Mouse (Mus musculus): ENCODE measurements around the gene Ednra. TPM values are rescaled to one million over a fixed set of nuclear protein-coding genes. Genes with fewer than 3 reads are reported as not detected.
A peak's percentile ranks its signal among the peaks of the same experiment; 100 is the strongest.

Gene Ednra
- polyA plus RNA-seq, 1 experiment from 2014 or later: 7.7 TPM

DNA sequence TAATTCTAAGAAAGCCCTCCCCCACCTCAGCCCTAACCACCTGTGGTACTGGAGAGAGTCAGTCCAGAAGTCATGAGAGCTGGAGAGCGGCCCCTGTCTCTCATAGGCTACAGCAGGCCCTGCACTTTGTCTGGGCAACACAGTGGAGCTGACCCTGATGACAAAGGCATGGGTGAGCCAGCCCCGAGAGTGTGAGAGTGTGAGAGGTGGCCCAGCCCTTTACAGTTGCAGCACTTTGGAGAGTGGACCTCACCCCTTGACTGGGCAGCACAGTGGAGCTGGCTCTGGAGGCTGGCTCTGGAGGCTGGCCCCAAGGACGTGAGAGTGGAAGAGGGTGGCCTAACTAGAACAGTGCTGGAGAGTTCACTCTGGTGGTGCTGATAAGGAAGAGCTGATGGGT, 20.2 kb upstream of the Ednra start:
- Histone ChIP-seq H3K4me3 (replicated peaks) (no peak overlapping the region), H3K9ac (replicated peaks) (no peak overlapping the region), H3K4me2 (no peak overlapping the region), H3K27me3 (replicated peaks) (no peaks in the 10 kb centered on the region), H3K27ac (replicated peaks) (no peak overlapping the region), H3K4me1 (no peaks in the 10 kb centered on the region), H3K9me3 (replicated peaks) (no peaks in the 10 kb centered on the region), H3K36me3 (no peaks in the 10 kb centered on the region)
- WGBS: 89% methylated on average over 3 of the region's 3 CpGs
- no peak for ATAC-seq (ENCODE audit: low FRiP score)

- Histone ChIP-seq H3K36me3 (no peaks in the 10 kb centered on the region), H3K27me3 (replicated peaks) (no peaks in the 10 kb centered on the region), H3K4me1 (no peaks in the 10 kb centered on the region), H3K27ac (replicated peaks) (no peak overlapping the region), H3K4me3 (replicated peaks) (no peak overlapping the region), H3K9me3 (replicated peaks) (no peaks in the 10 kb centered on the region), H3K9ac (replicated peaks) (no peak overlapping the region), H3K4me2 (no peak overlapping the region)
- no peak for ATAC-seq (ENCODE audit: low FRiP score)
- WGBS: 52% methylated on average over 3 of the region's 3 CpGs
Measured at GRCm38 (mm10) chr8:77742395-77742794, 18.1 kb upstream of the Ednra start.

- no peaks in the 10 kb centered on the region for H3K36me3 ChIP-seq
- 85% methylated on average over 6 of the region's 6 CpGs for WGBS
- H3K4me1 ChIP-seq: no peaks in the 10 kb centered on the region
- no peak overlapping the region for H3K4me3 ChIP-seq (replicated peaks)
- no peak for ATAC-seq (ENCODE audit: low FRiP score)
- no peaks in the 10 kb centered on the region for H3K27me3 ChIP-seq (replicated peaks)
- H3K9me3 ChIP-seq (replicated peaks): no peaks in the 10 kb centered on the region
- no peak overlapping the region for H3K4me2 ChIP-seq
- no peak overlapping the region for H3K27ac ChIP-seq (replicated peaks)
- H3K9ac ChIP-seq (replicated peaks): no peak overlapping the region
Measured at GRCm38 (mm10) chr8:77741050-77741777, 16.9 kb upstream of the Ednra start.

DNA sequence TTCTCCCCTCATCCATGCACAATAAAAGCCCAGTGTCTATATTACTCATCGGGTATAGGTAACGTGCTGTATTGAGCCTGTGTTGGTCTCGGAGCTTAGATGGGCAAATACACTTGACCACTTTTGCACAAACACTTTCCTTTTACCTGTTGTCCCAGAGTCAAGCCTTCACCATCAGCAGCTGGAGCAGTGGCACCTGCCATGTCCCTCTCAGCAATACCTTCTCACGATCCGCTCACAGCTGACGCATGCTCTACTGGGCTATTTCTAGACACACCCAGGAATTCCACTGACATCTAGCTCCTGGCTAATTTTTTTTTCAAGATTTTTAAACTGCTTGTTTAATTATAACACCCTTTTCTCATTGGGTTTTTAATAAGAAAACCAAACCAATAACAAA, 14.2 kb upstream of the Ednra start:
- no peak overlapping the region for H3K4me2 ChIP-seq
- H3K4me3 ChIP-seq (replicated peaks): no peak overlapping the region
- no peaks in the 10 kb centered on the region for H3K27me3 ChIP-seq (replicated peaks)
- no peaks in the 10 kb centered on the region for H3K36me3 ChIP-seq
- no peak overlapping the region for H3K27ac ChIP-seq (replicated peaks)
- H3K9me3 ChIP-seq (replicated peaks): no peaks in the 10 kb centered on the region
- 93% methylated on average over 6 of the region's 6 CpGs for WGBS
- no peak overlapping the region for H3K9ac ChIP-seq (replicated peaks)
- H3K4me1 ChIP-seq: no peaks in the 10 kb centered on the region
- no peak for ATAC-seq (ENCODE audit: low FRiP score)

DNA sequence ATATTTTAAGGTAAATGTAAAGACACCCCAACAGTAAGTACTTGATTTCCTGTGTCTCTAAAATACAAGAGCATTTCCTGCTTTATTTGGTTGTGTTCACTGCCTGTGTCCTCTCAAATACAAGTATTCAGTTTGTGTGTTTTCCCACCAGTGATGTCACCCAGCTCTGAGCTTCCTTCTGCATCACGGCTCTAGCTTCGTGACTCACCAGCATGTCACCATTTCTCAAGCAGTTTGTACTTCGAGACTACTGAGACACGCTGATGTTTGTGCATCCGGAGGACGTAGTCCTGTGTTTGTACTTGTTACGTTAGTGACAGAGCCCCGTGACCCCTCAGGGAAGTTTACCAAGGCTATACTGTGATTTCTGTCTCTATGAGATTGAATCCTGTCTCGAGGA, 13.1 kb upstream of the Ednra start:
- Histone ChIP-seq H3K36me3 (no peaks in the 10 kb centered on the region), H3K9me3 (replicated peaks) (0 out of 2 replicates have a peak, but pooled peaks cover 2% of the 10 kb centered on the region), H3K4me2 (no peak overlapping the region), H3K4me1 (no peaks in the 10 kb centered on the region), H3K27ac (replicated peaks) (no peak overlapping the region), H3K27me3 (replicated peaks) (no peaks in the 10 kb centered on the region), H3K4me3 (replicated peaks) (no peak overlapping the region), H3K9ac (replicated peaks) (no peak overlapping the region)
- 88% methylated on average over 9 of the region's 9 CpGs for WGBS
- no peak for ATAC-seq (ENCODE audit: low FRiP score)

DNA sequence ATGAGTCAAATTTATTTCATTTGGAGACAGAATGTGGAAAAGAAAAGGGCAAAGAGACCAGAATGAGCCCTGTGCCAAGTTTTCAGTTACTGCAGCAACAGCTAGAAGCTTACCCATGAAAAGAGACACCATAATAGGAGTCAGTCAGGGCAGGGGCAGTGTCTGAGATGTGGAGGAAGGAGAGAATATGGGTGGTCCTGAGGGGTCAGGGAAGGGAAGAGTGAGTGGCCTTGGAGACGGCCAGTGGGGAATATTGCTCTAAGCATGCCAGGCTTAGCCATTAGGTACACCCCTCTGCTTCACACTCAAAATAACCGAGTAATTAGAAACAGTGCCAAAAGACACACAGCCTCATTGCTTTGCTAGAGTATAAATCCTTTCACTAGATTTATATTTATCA, 9.5 kb upstream of the Ednra start:
- Histone ChIP-seq H3K4me1 (no peaks in the 10 kb centered on the region), H3K4me2 (no peak overlapping the region), H3K27ac (replicated peaks) (no peak overlapping the region), H3K9me3 (replicated peaks) (0 out of 2 replicates have a peak, but pooled peaks cover 2% of the 10 kb centered on the region), H3K9ac (replicated peaks) (no peak overlapping the region), H3K4me3 (replicated peaks) (no peak overlapping the region), H3K27me3 (replicated peaks) (no peaks in the 10 kb centered on the region), H3K36me3 (no peaks in the 10 kb centered on the region)
- ATAC-seq (ENCODE audit: low FRiP score): 0 out of 2 replicates have a peak, but pooled peaks have one; percentile 17
- WGBS: 65% methylated on average over 2 of the region's 2 CpGs

DNA sequence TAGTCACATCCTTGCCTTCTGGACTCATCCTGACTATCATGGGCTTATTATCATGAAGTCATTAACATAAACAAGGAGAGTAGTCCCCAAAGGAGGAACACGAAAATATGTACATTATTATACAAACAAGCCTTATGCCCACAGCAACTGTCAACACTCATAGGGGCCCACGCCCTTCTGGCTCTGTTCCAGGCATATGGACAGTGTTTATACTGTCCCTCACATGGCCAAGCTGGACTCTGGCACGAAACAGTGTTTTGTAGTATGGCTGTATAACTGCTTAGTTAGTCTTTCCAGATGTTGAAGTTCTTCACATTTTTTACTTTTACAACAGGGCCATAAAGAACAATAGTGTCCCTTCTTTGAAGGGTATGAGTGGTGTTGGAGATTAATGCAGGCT, 8.7 kb upstream of the Ednra start:
- WGBS: 81% methylated on average over 3 of the region's 3 CpGs
- no peak overlapping the region for H3K27ac ChIP-seq (replicated peaks)
- H3K27me3 ChIP-seq (replicated peaks): no peaks in the 10 kb centered on the region
- no peaks in the 10 kb centered on the region for H3K4me1 ChIP-seq
- no peak overlapping the region for H3K4me2 ChIP-seq
- H3K9ac ChIP-seq (replicated peaks): no peak overlapping the region
- no peak overlapping the region for H3K4me3 ChIP-seq (replicated peaks)
- no peaks in the 10 kb centered on the region for H3K36me3 ChIP-seq
- no peak for ATAC-seq (ENCODE audit: low FRiP score)
- H3K9me3 ChIP-seq (replicated peaks): 0 out of 2 replicates have a peak, but pooled peaks cover 2% of the 10 kb centered on the region

GRCm38 (mm10) chr8:77725406-77725805, 1.1 kb upstream of the Ednra start:
- no peak for ATAC-seq (ENCODE audit: low FRiP score)
- no peak overlapping the region for H3K27ac ChIP-seq (replicated peaks)
- 83% methylated on average over 5 of the region's 5 CpGs for WGBS

DNA sequence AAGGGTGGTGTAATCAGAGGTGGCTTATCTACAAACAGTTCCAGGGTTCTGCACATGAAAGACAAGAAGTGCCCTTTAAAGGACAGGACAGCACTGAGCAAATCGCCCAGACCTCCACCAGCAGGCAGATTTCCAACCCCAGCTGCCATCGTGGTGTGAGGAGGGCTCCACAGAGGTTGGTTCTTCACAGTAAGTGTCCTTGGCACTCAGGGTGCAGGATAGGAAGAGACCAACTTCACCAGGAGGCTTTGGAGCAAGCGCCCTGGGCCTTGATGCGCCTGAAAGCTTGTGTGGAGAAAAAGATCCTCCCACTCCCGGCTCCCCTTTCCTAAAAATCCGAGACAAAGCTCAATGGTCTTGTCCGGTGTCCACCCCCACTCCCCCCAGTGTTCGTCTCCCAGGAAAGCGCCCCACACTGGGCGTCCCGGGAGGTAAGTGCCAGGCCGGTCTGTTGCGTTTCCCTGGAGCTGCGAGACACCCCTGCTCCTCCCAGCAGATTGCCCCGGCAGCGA, 674 bp downstream of the Ednra start:
- no peaks in the 10 kb centered on the region; the same call in 1 of the 2 replicates for H3K27me3 ChIP-seq (replicated peaks)
- peak overlapping the region; percentile 44 for H3K9ac ChIP-seq (replicated peaks)
- H3K4me1 ChIP-seq: peaks cover 11% of the 10 kb centered on the region
- ATAC-seq (ENCODE audit: low FRiP score): peak; percentile 29
- WGBS: 3% methylated on average over 16 of the region's 16 CpGs
- peak overlapping the region; percentile 46 for H3K4me3 ChIP-seq (replicated peaks)
- H3K9me3 ChIP-seq (replicated peaks): no peaks in the 10 kb centered on the region
- no peaks in the 10 kb centered on the region for H3K36me3 ChIP-seq
- peak overlapping the region; percentile 80 for H3K27ac ChIP-seq (replicated peaks)
- H3K4me2 ChIP-seq: peak overlapping the region; percentile 88

More at GRCm38 (mm10) chr8:77725406-77725805, 1.1 kb upstream of the Ednra start:
- Histone ChIP-seq H3K9me3 (replicated peaks) (no peaks in the 10 kb centered on the region), H3K4me2 (no peak overlapping the region), H3K36me3 (no peaks in the 10 kb centered on the region), H3K4me1 (peaks cover 11% of the 10 kb centered on the region), H3K27me3 (replicated peaks) (no peaks in the 10 kb centered on the region; the same call in 1 of the 2 replicates), H3K9ac (replicated peaks) (no peak overlapping the region), H3K4me3 (replicated peaks) (no peak overlapping the region)

GRCm38 (mm10) chr8:77723018-77723417, 1.2 kb downstream of the Ednra start:
- no peak for ATAC-seq (ENCODE audit: low FRiP score)
- Histone ChIP-seq H3K4me2 (peak overlapping the region; percentile 88), H3K4me1 (peaks cover 11% of the 10 kb centered on the region), H3K4me3 (replicated peaks) (peak overlapping the region; percentile 46), H3K9ac (replicated peaks) (no peak overlapping the region), H3K27me3 (replicated peaks) (no peaks in the 10 kb centered on the region; the same call in 1 of the 2 replicates), H3K27ac (replicated peaks) (0 out of 2 replicates have a peak overlapping the region, but pooled peaks have one; percentile 80), H3K36me3 (no peaks in the 10 kb centered on the region), H3K9me3 (replicated peaks) (no peaks in the 10 kb centered on the region)
- WGBS: 95% methylated on average over 4 of the region's 4 CpGs

- WGBS: 89% methylated on average over 2 of the region's 2 CpGs
- no peak for ATAC-seq (ENCODE audit: low FRiP score)
- Histone ChIP-seq H3K9ac (replicated peaks) (no peak overlapping the region), H3K4me1 (peaks cover 6% of the 10 kb centered on the region), H3K27ac (replicated peaks) (no peak overlapping the region), H3K9me3 (replicated peaks) (no peaks in the 10 kb centered on the region), H3K4me3 (replicated peaks) (no peak overlapping the region), H3K36me3 (no peaks in the 10 kb centered on the region), H3K27me3 (replicated peaks) (no peaks in the 10 kb centered on the region), H3K4me2 (no peak overlapping the region)
Measured at GRCm38 (mm10) chr8:77718933-77719332, 5.3 kb downstream of the Ednra start.

- no peaks in the 10 kb centered on the region for H3K36me3 ChIP-seq
- no peak overlapping the region for H3K27ac ChIP-seq (replicated peaks)
- no peaks in the 10 kb centered on the region for H3K4me1 ChIP-seq
- 71% methylated on average over 2 of the region's 2 CpGs for WGBS
- no peaks in the 10 kb centered on the region for H3K9me3 ChIP-seq (replicated peaks)
- no peak for ATAC-seq (ENCODE audit: low FRiP score)
- no peak overlapping the region for H3K4me3 ChIP-seq (replicated peaks)
- H3K27me3 ChIP-seq (replicated peaks): no peaks in the 10 kb centered on the region
- no peak overlapping the region for H3K9ac ChIP-seq (replicated peaks)
- no peak overlapping the region for H3K4me2 ChIP-seq
Measured at GRCm38 (mm10) chr8:77717036-77717435, 7.2 kb downstream of the Ednra start.
